Mouse (Mus musculus) cortical plate, adult 2 months (tissue): ENCODE measurements at regions not wholly inside any gene's neighbourhood (a gene's known extent, or its start where the extent isn't known, plus 50 kb on each side); places are given as distances from the start of the nearest gene placed in this dataset.

ENCODE experiments used
- H3K27ac ChIP-seq: fragments of 200-500 bp; 2 replicates; pipeline ENCODE4 v1.5.1; 2012; ENCODE audit warnings: low read length, control low read depth, inconsistent platforms; ENCODE audit not compliant: insufficient read depth
- H3K4me1 ChIP-seq: fragments of 200-500 bp; 2 replicates; pipeline ENCODE4 v1.6.1; 2011; ENCODE audit warnings: low read length; ENCODE audit not compliant: control insufficient read depth, insufficient read depth
- H3K4me3 ChIP-seq: fragments of 200-500 bp; 2 replicates; pipeline ENCODE4 v1.5.1; 2011; ENCODE audit warnings: mild to moderate bottlenecking, low read length, control low read depth; ENCODE audit not compliant: insufficient read depth
- CTCF ChIP-seq: fragments of 200-500 bp; IDR thresholded peaks from 2 replicates; pipeline ENCODE4 v1.5.1; 2011; ENCODE audit warnings: mild to moderate bottlenecking, control low read depth, low read length; ENCODE audit not compliant: insufficient read depth; ENCODE audit errors: extremely low read depth
- POLR2A ChIP-seq: fragments of 200-500 bp; IDR thresholded peaks from 2 replicates; pipeline ENCODE4 v1.6.1; 2011; ENCODE audit warnings: mild to moderate bottlenecking, low read length, control low read depth; ENCODE audit not compliant: insufficient read depth; ENCODE audit errors: extremely low read depth

DNA sequence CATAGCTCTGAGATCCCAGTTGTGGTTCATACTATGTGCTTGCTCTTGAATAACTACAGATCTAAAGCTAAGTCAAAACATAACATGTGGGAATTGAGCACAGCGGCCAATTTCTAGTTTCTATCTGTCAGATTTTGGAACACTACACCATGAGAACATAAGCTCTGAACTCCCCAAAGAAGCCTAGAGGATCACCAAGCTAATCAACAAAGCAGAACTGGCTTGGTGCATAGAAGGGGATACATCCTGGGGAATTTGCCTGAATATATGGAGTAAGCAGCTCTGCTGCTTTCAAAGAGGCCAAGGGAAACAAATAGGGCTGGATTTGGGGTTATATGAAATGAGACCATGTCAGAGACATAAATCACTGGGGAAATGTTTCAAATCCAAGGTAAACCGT, 105.9 kb upstream of the Igf1 start:
- H3K4me3 ChIP-seq: no peak overlapping the region
- TF ChIP-seq CTCF: no peak
- no peaks in the 10 kb centered on the region for H3K4me1 ChIP-seq
- no peak overlapping the region for H3K27ac ChIP-seq

- TF ChIP-seq CTCF: no peak
- no peaks in the 10 kb centered on the region for H3K4me1 ChIP-seq
- no peak overlapping the region for H3K27ac ChIP-seq
- H3K4me3 ChIP-seq: no peak overlapping the region
These were observed 104.6 kb upstream of the Igf1 start for GRCm38 (mm10) chr10:87753483-87753882.

DNA sequence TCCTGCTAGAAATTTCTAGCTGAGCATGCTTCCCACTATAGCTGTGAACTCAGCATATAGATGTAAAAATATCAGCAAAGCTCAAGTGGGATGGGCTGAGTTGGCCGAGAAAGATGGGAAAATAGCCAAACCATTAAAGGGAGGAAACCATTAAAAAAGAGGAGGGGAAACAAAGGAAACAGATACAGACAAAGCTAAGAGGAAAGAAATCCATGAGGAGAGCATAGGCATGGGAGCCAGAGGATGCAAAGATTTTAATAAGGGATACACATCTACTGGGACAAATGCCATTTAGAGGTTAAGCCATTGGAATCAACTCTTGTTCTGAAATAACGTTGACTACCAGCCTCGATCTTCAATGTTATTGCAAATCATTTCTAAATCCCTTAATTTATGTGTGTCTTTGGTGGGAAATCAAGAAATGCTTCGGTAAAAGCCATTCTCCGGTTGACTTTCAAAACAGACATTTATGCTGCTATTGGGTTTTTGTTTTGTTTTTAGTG, 96.5 kb upstream of the Igf1 start:
- TF ChIP-seq POLR2A (no peak), CTCF (no peak)
- no peaks in the 10 kb centered on the region for H3K4me1 ChIP-seq

GRCm38 (mm10) chr10:87787521-87787920, 70.5 kb upstream of the Igf1 start:
- Histone ChIP-seq H3K4me3 (no peak overlapping the region), H3K4me1 (no peaks in the 10 kb centered on the region), H3K27ac (no peak overlapping the region)
- TF ChIP-seq POLR2A: no peak
- no peak for TF ChIP-seq CTCF

More for the DNA sequence above, 96.5 kb upstream of the Igf1 start:
- no peak overlapping the region for H3K27ac ChIP-seq
- H3K4me3 ChIP-seq: no peak overlapping the region

- Histone ChIP-seq H3K4me3 (no peak overlapping the region), H3K4me1 (no peaks in the 10 kb centered on the region), H3K27ac (no peak overlapping the region)
- TF ChIP-seq CTCF: no peak
- no peak for TF ChIP-seq POLR2A
These were observed 65.7 kb upstream of the Igf1 start for GRCm38 (mm10) chr10:87792346-87792745.

DNA sequence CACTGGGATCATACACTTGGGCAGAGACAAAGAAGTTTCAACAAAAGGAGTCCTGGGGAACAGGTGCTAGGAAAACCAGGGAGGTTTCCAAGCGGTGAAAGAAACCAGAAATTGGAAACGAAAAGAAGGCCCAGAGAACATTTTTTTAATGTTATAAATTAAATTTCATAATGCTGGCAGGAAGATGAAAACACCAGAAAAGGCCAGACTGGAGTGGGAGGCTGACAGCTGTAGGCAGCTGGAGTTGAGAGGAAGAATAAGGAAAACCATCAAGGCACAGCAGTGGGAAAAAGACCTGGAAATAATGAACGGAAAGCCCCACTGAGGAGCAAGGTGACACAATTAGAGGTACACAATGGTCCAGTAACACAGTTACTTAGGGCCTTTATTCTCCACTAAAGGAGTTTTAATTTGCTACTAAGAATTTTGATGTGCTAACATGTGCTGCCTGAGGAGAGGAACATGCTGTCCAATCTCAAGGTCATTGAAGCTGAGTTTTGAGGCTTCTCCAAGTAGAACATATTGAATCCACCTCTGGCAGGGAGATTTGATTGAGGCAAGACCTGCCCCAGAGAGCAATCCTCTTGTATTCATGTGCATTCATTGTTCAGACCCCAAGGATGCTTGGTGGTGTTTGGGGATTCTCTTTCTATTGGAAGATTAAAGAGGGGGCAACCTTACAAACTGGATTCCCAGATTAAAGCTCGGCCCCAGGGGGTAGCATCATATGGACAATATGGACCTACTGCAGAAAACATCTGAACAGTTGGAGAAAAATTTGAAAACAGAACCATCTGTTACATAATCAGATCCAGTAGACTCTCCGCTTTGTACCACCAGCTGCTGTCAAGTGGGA, 53.9 kb upstream of the Igf1 start:
- Histone ChIP-seq H3K4me3 (no peak overlapping the region), H3K4me1 (no peaks in the 10 kb centered on the region), H3K27ac (no peak overlapping the region)
- TF ChIP-seq POLR2A (no peak), CTCF (no peak)

- TF ChIP-seq CTCF (no peak), POLR2A (no peak)
- H3K4me3 ChIP-seq: no peak overlapping the region
- H3K27ac ChIP-seq: no peak overlapping the region
- no peaks in the 10 kb centered on the region for H3K4me1 ChIP-seq
These were observed 53.3 kb upstream of the Igf1 start for GRCm38 (mm10) chr10:87804792-87805082.
